Mouse (Mus musculus) CH12.LX (cell line): ENCODE measurements at regions not wholly inside any gene's neighbourhood (a gene's known extent, or its start where the extent isn't known, plus 50 kb on each side); places are given as distances from the start of the nearest gene placed in this dataset.

Experiments
- DNase-seq: peaks from one replicate; pipeline ENCODE4 v3.0.0-alpha.2; 2013; ENCODE audit errors: extremely low read depth
- H3K27ac ChIP-seq: 2 replicates; pipeline ENCODE4 v1.5.1; 2012; ENCODE audit warnings: low read depth, mild to moderate bottlenecking, control low read depth, moderate library complexity; ENCODE audit not compliant: insufficient read depth
- H3K27me3 ChIP-seq: replicated peaks from 2 replicates; pipeline ENCODE3; 2012; ENCODE audit warnings: inconsistent platforms
- H3K36me3 ChIP-seq, 2 experiments: replicated peaks in 1 of 2; 2 replicates each; pipeline versions ENCODE3 to v1.6.1; 2012; ENCODE audit warnings: inconsistent platforms in 1 of 2, low read length in 1 of 2, mild to moderate bottlenecking in 1 of 2, mixed read lengths in 1 of 2, moderate library complexity in 1 of 2; ENCODE audit not compliant: control insufficient read depth in 1 of 2, insufficient read depth in 1 of 2
- H3K4me1 ChIP-seq, 2 experiments: 2 replicates each; pipeline ENCODE4 v1.6.1; 2012; ENCODE audit warnings: inconsistent platforms in 1 of 2, moderate library complexity in 1 of 2; ENCODE audit not compliant: insufficient read depth in 2 of 2, control insufficient read depth in 1 of 2
- H3K4me2 ChIP-seq: 2 replicates; pipeline ENCODE4 v1.6.1; 2012; ENCODE audit warnings: low read depth, mild to moderate bottlenecking, control low read depth; ENCODE audit not compliant: poor library complexity, insufficient read depth, severe bottlenecking
- H3K4me3 ChIP-seq, 3 experiments: fragments of 150-350 bp in 1 of 3; sonication (generic) in 1 of 3; replicated peaks in 1 of 3; 2 replicates each; pipeline versions ENCODE3 to v1.5.1; 2011 to 2012; ENCODE audit warnings: low read depth in 2 of 3, low read length in 2 of 3, mild to moderate bottlenecking in 2 of 3, moderate library complexity in 2 of 3, control low read depth in 1 of 3, improper control_type of control experiment in 1 of 3, inconsistent platforms in 1 of 3, mixed read lengths in 1 of 3; ENCODE audit not compliant: poor library complexity in 1 of 3
- H3K79me2 ChIP-seq: replicated peaks from 2 replicates; pipeline ENCODE4 v1.6.1; 2012; ENCODE audit warnings: mild to moderate bottlenecking, moderate library complexity; ENCODE audit not compliant: control insufficient read depth, poor library complexity, insufficient read depth, severe bottlenecking; ENCODE audit errors: extremely low read depth
- H3K9ac ChIP-seq: 2 replicates; pipeline ENCODE4 v1.6.1; 2012; ENCODE audit warnings: low read depth, mild to moderate bottlenecking, control low read depth, moderate library complexity; ENCODE audit not compliant: insufficient read depth
- H3K9me3 ChIP-seq: replicated peaks from 2 replicates; pipeline ENCODE3; 2012; ENCODE audit warnings: low read length, inconsistent platforms, mixed read lengths
- BHLHE40 ChIP-seq: IDR thresholded peaks from 2 replicates; pipeline ENCODE4 v1.6.1; 2011; ENCODE audit warnings: mild to moderate bottlenecking, low read depth, low read length, improper control_type of control experiment
- CHD2 ChIP-seq: IDR thresholded peaks from 2 replicates; pipeline ENCODE4 v1.6.1; 2011; ENCODE audit warnings: low read length, improper control_type of control experiment
- CTCF ChIP-seq, 2 experiments: IDR thresholded peaks in 1 of 2; conservative IDR thresholded peaks in 1 of 2; 2 replicates each; pipeline ENCODE4 v1.5.1; 2011 to 2012; ENCODE audit warnings: low read depth in 2 of 2, low read length in 2 of 2, improper control_type of control experiment in 1 of 2, inconsistent platforms in 1 of 2, mild to moderate bottlenecking in 1 of 2, moderate library complexity in 1 of 2
- E2F4 ChIP-seq: IDR thresholded peaks from 2 replicates; pipeline ENCODE4 v1.6.1; 2011; ENCODE audit warnings: low read depth, low read length, improper control_type of control experiment; ENCODE audit not compliant: insufficient replicate concordance
- ELF1 ChIP-seq: IDR thresholded peaks from 2 replicates; pipeline ENCODE4 v1.6.1; 2014; ENCODE audit warnings: low read depth, mild to moderate bottlenecking, inconsistent platforms, low read length, improper control_type of control experiment
- GABPA ChIP-seq: IDR thresholded peaks from 2 replicates; pipeline ENCODE4 v1.6.1; 2012; ENCODE audit warnings: low read depth, low read length, improper control_type of control experiment, inconsistent platforms; ENCODE audit not compliant: insufficient replicate concordance
- JUN ChIP-seq: IDR thresholded peaks from 2 replicates; pipeline ENCODE4 v1.6.1; 2011; ENCODE audit warnings: low read depth, mild to moderate bottlenecking, low read length, improper control_type of control experiment, moderate library complexity; ENCODE audit not compliant: insufficient read depth
- JUND ChIP-seq: conservative IDR thresholded peaks from 2 replicates; pipeline ENCODE4 v1.6.1; 2011; ENCODE audit warnings: low read depth, low read length, improper control_type of control experiment
- KAT2A ChIP-seq: IDR thresholded peaks from 2 replicates; pipeline ENCODE4 v1.6.1; 2012; ENCODE audit warnings: low read length, improper control_type of control experiment, inconsistent platforms; ENCODE audit not compliant: insufficient replicate concordance
- MAFK ChIP-seq: IDR thresholded peaks from 2 replicates; pipeline ENCODE4 v1.6.1; 2011; ENCODE audit warnings: low read length, improper control_type of control experiment; ENCODE audit not compliant: insufficient replicate concordance
- MXI1 ChIP-seq: IDR thresholded peaks from 2 replicates; pipeline ENCODE4 v1.6.1; 2011; ENCODE audit warnings: mild to moderate bottlenecking, low read depth, low read length, improper control_type of control experiment
- POLR2AphosphoS2 ChIP-seq: IDR thresholded peaks from 2 replicates; pipeline ENCODE4 v1.6.1; 2011; ENCODE audit warnings: low read depth, low read length, improper control_type of control experiment
- RCOR1 ChIP-seq: conservative IDR thresholded peaks from 2 replicates; pipeline ENCODE4 v1.6.1; 2012; ENCODE audit warnings: low read depth, mild to moderate bottlenecking, inconsistent platforms, low read length, improper control_type of control experiment
- USF1 ChIP-seq: IDR thresholded peaks from 2 replicates; pipeline ENCODE4 v1.6.1; 2014; ENCODE audit warnings: low read depth, mild to moderate bottlenecking, inconsistent platforms, low read length, improper control_type of control experiment
- USF2 ChIP-seq: conservative IDR thresholded peaks from 2 replicates; pipeline ENCODE4 v1.6.1; 2011; ENCODE audit warnings: low read depth, low read length, improper control_type of control experiment
- ZC3H11A ChIP-seq: IDR thresholded peaks from 2 replicates; pipeline ENCODE4 v1.6.1; 2012; ENCODE audit warnings: low read depth, mild to moderate bottlenecking, inconsistent platforms, low read length, improper control_type of control experiment
- ZKSCAN1 ChIP-seq: IDR thresholded peaks from 2 replicates; pipeline ENCODE4 v1.6.1; 2012; ENCODE audit warnings: low read depth, inconsistent platforms, low read length, improper control_type of control experiment, borderline replicate concordance
- dilution Hi-C: fragments of 300-500 bp; cut with MboI; formaldehyde crosslinking; loops from 2 replicates; pipeline ENCODE4 v1.14.3; 2020; ENCODE audit warnings: low sequenced_read_pairs; ENCODE audit not compliant: extremely low pct_unique_long_range_greater_than_20kb, extremely low pct_ligation_motif_present
- in situ Hi-C: fragments of 300-500 bp; cut with MboI; formaldehyde crosslinking; loops from 3 replicates; pipeline ENCODE4 v1.14.3; 2019; ENCODE audit warnings: low sequenced_read_pairs, low pct_ligation_motif_present, low pct_unique_long_range_greater_than_20kb, mixed read lengths

GRCm38 (mm10) chr4:153604695-153605485 lies 122.3 kb upstream of the Ajap1 start:
- peaks cover 96% of the 10 kb centered on the region for H3K9me3 ChIP-seq
- dilution Hi-C loops = no loop called here

GRCm38 (mm10) chr4:153616058-153616457 lies 133.4 kb upstream of the Ajap1 start:
- Histone ChIP-seq H3K27ac (no peak overlapping the region), H3K36me3 (no peaks in the 10 kb centered on the region), H3K4me1 (no peaks in the 10 kb centered on the region), H3K27me3 (no peaks in the 10 kb centered on the region), H3K9me3 (peaks cover 86% of the 10 kb centered on the region), H3K4me2 (no peak overlapping the region), H3K79me2 (no peaks in the 10 kb centered on the region), H3K4me3 (no peak overlapping the region), H3K9ac (no peak overlapping the region)
- dilution Hi-C loops = no loop called here
- TF ChIP-seq JUN (no peak), ZC3H11A (no peak), ZKSCAN1 (no peak), USF1 (no peak), ELF1 (no peak)
- in situ Hi-C loops = no loop called here
- no peak for DNase-seq

More at GRCm38 (mm10) chr4:153604695-153605485, 122.3 kb upstream of the Ajap1 start:
- no peaks in the 10 kb centered on the region for H3K27me3 ChIP-seq
- no peaks in the 10 kb centered on the region for H3K36me3 ChIP-seq
- no peak overlapping the region for H3K4me3 ChIP-seq
- no peak overlapping the region for H3K9ac ChIP-seq
- H3K79me2 ChIP-seq = no peaks in the 10 kb centered on the region
- no peak overlapping the region for H3K4me2 ChIP-seq
- no peak for DNase-seq
- H3K27ac ChIP-seq = no peak overlapping the region
- in situ Hi-C loops = no loop called here
- no peaks in the 10 kb centered on the region for H3K4me1 ChIP-seq
- TF ChIP-seq CHD2 (no peak), JUND (no peak), POLR2AphosphoS2 (no peak), RCOR1 (no peak), CTCF (conservative IDR thresholded peaks at IDR 0.05 in 1 of 2, IDR thresholded peaks at IDR 0.05 in 1 of 2; ENCODE audit: low read depth in 2 of 2, low read length in 2 of 2) (no peak), USF1 (no peak), ELF1 (no peak), KAT2A (no peak), BHLHE40 (no peak), E2F4 (no peak), MAFK (no peak), GABPA (no peak), MXI1 (no peak), USF2 (no peak)
